Mouse (Mus musculus) myocyte (in vitro differentiated cells): ENCODE results near the gene Twf2. TPM values are rescaled to one million over a fixed set of nuclear protein-coding genes. Genes with fewer than 3 reads are reported as not detected.

Source experiments
- H3K27me3 ChIP-seq: one replicate; pipeline ENCODE4 v1.6.1; 2011; ENCODE audit not compliant: control insufficient read depth, insufficient read depth, insufficient read length
- H3K36me3 ChIP-seq: one replicate; pipeline ENCODE4 v1.6.1; 2011; ENCODE audit not compliant: control insufficient read depth, insufficient read depth
- H3K4me2 ChIP-seq: one replicate; pipeline ENCODE4 v1.6.1; 2011; ENCODE audit warnings: low read depth, control low read depth
- H3K4me3 ChIP-seq: one replicate; pipeline ENCODE4 v1.5.1; 2011; ENCODE audit warnings: mild to moderate bottlenecking, control low read depth, moderate library complexity
- H3K79me2 ChIP-seq: one replicate; pipeline ENCODE4 v1.6.1; 2011; ENCODE audit not compliant: control insufficient read depth, insufficient read depth
- H3ac ChIP-seq: one replicate; pipeline ENCODE4 v1.6.1; 2011; ENCODE audit not compliant: control insufficient read depth, insufficient read length
- CEBPB ChIP-seq: IDR thresholded peaks from 2 replicates; pipeline ENCODE4 v1.6.1; 2011; ENCODE audit warnings: mild to moderate bottlenecking, moderate library complexity; ENCODE audit not compliant: poor library complexity, insufficient read depth, severe bottlenecking
- E2F4 ChIP-seq: IDR thresholded peaks from one replicate; pipeline ENCODE4 v1.6.1; 2011; ENCODE audit warnings: mild to moderate bottlenecking, control low read depth, moderate library complexity; ENCODE audit not compliant: insufficient read depth
- MAX ChIP-seq: IDR thresholded peaks from one replicate; pipeline ENCODE4 v1.6.1; 2011; ENCODE audit warnings: low read depth, mild to moderate bottlenecking, control low read depth
- MYOD1 ChIP-seq, 3 experiments: IDR thresholded peaks; one replicate each; pipeline ENCODE4 v1.6.1; 2011; ENCODE audit warnings: control low read depth in 2 of 3, low read depth in 2 of 3, mild to moderate bottlenecking in 2 of 3, moderate library complexity in 1 of 3; ENCODE audit not compliant: insufficient read length in 2 of 3, control insufficient read depth in 1 of 3
- MYOG ChIP-seq, 3 experiments: IDR thresholded peaks; one replicate each; pipeline ENCODE4 v1.6.1; 2011; ENCODE audit warnings: control low read depth in 2 of 3, low read depth in 2 of 3, mild to moderate bottlenecking in 2 of 3; ENCODE audit not compliant: insufficient read length in 2 of 3, control insufficient read depth in 1 of 3, insufficient read depth in 1 of 3
- POLR2A ChIP-seq: IDR thresholded peaks from one replicate; pipeline ENCODE4 v1.6.1; 2011; ENCODE audit warnings: low read depth, mild to moderate bottlenecking, control low read depth, moderate library complexity; ENCODE audit not compliant: insufficient read length
- POLR2AphosphoS2 ChIP-seq: IDR thresholded peaks from one replicate; pipeline ENCODE4 v1.6.1; 2011; ENCODE audit warnings: low read depth, control low read depth; ENCODE audit not compliant: insufficient read length
- REST ChIP-seq: IDR thresholded peaks from one replicate; pipeline ENCODE4 v1.6.1; 2011; ENCODE audit warnings: mild to moderate bottlenecking, control low read depth, moderate library complexity; ENCODE audit not compliant: insufficient read depth, insufficient read length
- SRF ChIP-seq: IDR thresholded peaks from one replicate; pipeline ENCODE4 v1.6.1; 2011; ENCODE audit warnings: low read depth; ENCODE audit not compliant: control insufficient read depth, insufficient read length
- TCF12 ChIP-seq: IDR thresholded peaks from one replicate; pipeline ENCODE4 v1.6.1; 2011; ENCODE audit warnings: mild to moderate bottlenecking, control low read depth; ENCODE audit not compliant: poor library complexity, insufficient read depth, severe bottlenecking
- TCF3 ChIP-seq: IDR thresholded peaks from one replicate; pipeline ENCODE4 v1.6.1; 2011; ENCODE audit warnings: low read depth, control low read depth; ENCODE audit not compliant: insufficient read length
- USF1 ChIP-seq: IDR thresholded peaks from one replicate; pipeline ENCODE4 v1.6.1; 2011; ENCODE audit warnings: low read depth, mild to moderate bottlenecking, control low read depth, moderate library complexity
- polyA plus RNA-seq: library from polyadenylated mRNA; unstranded; fragments of >200 nt; fragmentation: generic; extraction: Trizol; gene quantifications from one replicate; pipeline ENCODE4 v1.2.1, GENCODE M21; 2012; ENCODE audit warnings: missing spikeins

Gene Twf2
- polyA plus RNA-seq, 1 experiment: 103 TPM

DNA sequence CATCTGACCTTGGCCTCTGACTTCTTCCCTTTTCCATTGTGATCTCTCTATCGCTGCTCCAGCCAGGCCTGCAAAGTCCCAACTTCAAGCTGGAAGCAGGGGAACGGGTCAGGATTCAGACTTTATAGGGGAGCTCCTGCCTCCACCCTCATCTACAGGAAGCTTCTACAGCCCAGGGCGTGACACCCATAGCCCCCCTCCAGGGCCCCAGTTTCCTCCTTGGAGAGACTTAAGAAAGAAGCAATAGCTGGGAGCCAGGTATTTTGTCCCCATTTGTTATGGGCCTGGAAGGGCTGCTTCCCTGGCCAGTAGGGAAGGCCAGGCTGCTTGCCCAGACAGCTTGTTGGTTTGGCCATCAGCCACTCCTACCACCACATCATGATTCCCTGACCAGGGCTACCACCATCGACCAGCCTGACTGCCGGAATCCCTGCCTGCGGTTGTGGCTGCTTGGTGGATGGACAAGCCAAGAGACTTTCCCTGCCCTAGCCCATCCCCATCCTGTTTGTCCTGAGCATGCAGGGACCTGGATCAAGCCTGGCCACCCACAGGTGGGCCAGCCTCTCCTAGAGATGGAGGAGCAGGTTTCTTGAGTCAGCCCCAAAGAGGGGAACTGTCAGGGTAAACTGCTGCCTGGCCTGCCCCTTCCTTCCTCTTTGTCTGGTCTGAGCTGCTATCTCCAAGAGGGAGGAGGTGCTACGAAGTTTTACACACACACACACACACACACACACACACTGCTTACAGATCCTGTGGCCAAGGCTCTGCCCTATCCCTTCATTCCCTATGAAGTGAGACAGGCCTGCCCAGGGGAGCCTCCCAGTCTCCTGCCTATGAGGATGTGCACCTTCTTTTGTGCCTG is 1.3 kb downstream of the Twf2 start:
- Histone ChIP-seq H3K27me3 (no peaks in the 10 kb centered on the region), H3ac (no peak overlapping the region), H3K4me3 (peak overlapping the region; percentile 55), H3K4me2 (peak overlapping the region; percentile 86), H3K79me2 (peaks cover 12% of the 10 kb centered on the region), H3K36me3 (no peaks in the 10 kb centered on the region)
- TF ChIP-seq REST: no peak
- peak in 1 of 3 experiments; percentile 31 for TF ChIP-seq MYOG (IDR thresholded peaks at IDR 0.05; ENCODE audit: control insufficient read depth in 1 of 3, insufficient read depth in 1 of 3, insufficient read length in 2 of 3, low read depth in 2 of 3)
- TF ChIP-seq MYOD1 (IDR thresholded peaks at IDR 0.05; ENCODE audit: control insufficient read depth in 1 of 3, insufficient read length in 2 of 3, low read depth in 2 of 3): peak in 1 of 3 experiments; percentile 10
- no peak for TF ChIP-seq MAX

DNA sequence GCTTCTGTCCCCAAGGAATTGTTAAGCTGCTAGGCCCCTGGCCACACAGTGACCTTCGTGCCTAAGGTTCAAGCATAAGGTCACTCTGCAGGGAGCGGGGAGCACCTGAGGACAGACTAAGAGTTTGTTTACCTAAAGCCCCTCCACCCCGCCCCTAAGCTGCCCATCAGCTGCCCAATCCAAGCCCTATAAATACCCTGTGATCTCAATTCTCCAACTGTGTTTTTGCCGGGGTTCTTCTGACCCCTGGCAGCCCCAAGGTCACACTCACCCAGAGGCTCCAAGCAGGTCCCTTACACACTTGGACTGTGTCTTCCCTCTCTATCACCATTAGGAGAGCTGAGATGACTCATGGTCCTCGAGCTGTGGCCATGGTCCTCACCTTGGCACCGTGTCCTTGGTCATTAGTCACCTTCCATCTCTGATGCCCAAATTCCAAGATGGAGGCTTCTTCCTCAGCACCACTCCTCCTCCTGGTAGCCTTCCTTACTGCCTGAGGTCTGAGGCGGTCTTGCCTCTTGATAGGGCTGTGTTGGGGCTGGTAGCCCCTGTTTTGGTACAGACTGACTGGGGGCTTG is 2.9 kb downstream of the Twf2 start:
- no peak overlapping the region for H3ac ChIP-seq
- peaks cover 12% of the 10 kb centered on the region for H3K79me2 ChIP-seq
- H3K4me2 ChIP-seq: peak overlapping the region; percentile 36
- H3K4me3 ChIP-seq: no peak overlapping the region
- no peaks in the 10 kb centered on the region for H3K27me3 ChIP-seq
- TF ChIP-seq POLR2A: no peak
- TF ChIP-seq POLR2AphosphoS2: no peak
- TF ChIP-seq MAX: no peak
- no peak for TF ChIP-seq MYOD1 (IDR thresholded peaks at IDR 0.05; ENCODE audit: control insufficient read depth in 1 of 3, insufficient read length in 2 of 3, low read depth in 2 of 3)
- no peaks in the 10 kb centered on the region for H3K36me3 ChIP-seq

DNA sequence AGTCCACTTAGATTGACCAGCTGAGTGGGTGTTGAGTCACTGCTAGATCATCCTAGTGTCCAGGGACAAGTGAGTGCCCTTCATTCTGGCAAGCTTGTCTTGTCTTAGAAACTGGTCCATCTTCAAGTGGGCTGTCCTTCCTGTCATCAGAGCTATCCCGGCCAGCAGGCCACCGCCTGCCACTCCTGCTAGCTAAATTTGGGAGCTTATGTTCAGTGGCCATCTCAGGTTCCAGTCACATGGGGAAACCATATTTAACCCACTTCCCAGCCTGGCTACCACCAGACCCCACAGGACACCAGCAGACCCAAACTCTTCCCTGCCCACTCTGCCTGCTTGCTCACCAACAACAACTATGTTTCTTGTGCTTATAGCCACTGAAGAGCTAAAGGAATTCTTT is 3.6 kb downstream of the Twf2 start:
- Histone ChIP-seq H3K4me2 (peak overlapping the region; percentile 66), H3K4me3 (peak overlapping the region; percentile 25), H3K36me3 (no peaks in the 10 kb centered on the region), H3K79me2 (peaks cover 12% of the 10 kb centered on the region), H3K27me3 (no peaks in the 10 kb centered on the region), H3ac (peak overlapping the region; percentile 16)
- TF ChIP-seq E2F4 (no peak), SRF (peak; percentile 63), USF1 (peak; percentile 78), TCF12 (no peak), POLR2A (peak; percentile 68), TCF3 (no peak), POLR2AphosphoS2 (peak; percentile 72)

DNA sequence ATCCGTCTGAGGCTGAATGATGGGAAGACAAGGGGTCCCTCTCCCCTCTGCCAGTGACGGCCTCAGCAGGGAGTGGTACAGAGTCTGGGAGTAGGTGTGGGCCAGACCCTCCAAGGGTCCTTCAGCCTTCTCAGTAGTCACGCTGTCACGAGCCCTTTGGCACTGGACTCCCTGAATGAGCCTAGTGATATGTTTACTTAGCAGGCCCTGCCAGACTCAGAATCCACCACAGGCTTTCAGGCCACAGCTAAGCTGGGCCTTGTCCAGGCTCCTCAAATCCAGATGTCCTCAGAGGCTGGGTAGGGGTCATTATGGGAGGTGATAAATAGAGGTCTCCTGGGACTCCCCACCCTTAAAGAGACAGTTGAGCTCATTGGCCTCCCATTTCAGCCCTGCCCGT is 5.3 kb downstream of the Twf2 start:
- H3K27me3 ChIP-seq: no peaks in the 10 kb centered on the region
- H3K4me3 ChIP-seq: peak overlapping the region; percentile 25
- TF ChIP-seq TCF12: no peak
- no peak for TF ChIP-seq USF1
- no peak for TF ChIP-seq CEBPB
- no peak for TF ChIP-seq E2F4
- TF ChIP-seq MAX: no peak
- no peak for TF ChIP-seq POLR2A
- no peak for TF ChIP-seq REST
- no peak for TF ChIP-seq MYOD1 (IDR thresholded peaks at IDR 0.05; ENCODE audit: control insufficient read depth in 1 of 3, insufficient read length in 2 of 3, low read depth in 2 of 3)
- TF ChIP-seq SRF: no peak
- no peak for TF ChIP-seq TCF3
- H3ac ChIP-seq: no peak overlapping the region
- H3K4me2 ChIP-seq: peak overlapping the region; percentile 66
- H3K79me2 ChIP-seq: peaks cover 12% of the 10 kb centered on the region
- H3K36me3 ChIP-seq: peaks cover 4% of the 10 kb centered on the region

DNA sequence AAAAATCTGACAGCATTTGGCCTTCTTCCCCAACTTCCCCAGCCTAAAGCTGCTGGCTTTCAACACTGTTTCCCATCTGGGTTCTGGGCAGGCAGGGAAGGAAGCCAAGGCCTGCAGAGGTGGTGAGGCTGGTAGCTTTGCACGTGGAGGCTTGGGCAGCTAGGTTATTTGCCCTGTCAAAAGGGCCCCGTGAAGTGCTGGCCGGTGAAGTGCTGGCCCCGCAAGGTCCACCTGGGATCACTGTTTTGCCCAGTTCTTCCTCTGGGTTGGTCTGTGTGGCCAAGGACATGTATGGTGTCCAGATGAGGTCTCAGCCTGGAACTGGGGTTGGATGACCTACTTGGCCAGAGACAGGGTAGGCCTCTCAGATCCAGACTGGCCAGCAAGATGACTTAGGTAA is 7.0 kb downstream of the Twf2 start:
- Histone ChIP-seq H3K4me2 (no peak overlapping the region), H3K27me3 (no peaks in the 10 kb centered on the region), H3ac (no peak overlapping the region), H3K79me2 (peaks cover 12% of the 10 kb centered on the region), H3K4me3 (no peak overlapping the region), H3K36me3 (peaks cover 4% of the 10 kb centered on the region)
- TF ChIP-seq REST: no peak
- TF ChIP-seq MYOD1 (IDR thresholded peaks at IDR 0.05; ENCODE audit: control insufficient read depth in 1 of 3, insufficient read length in 2 of 3, low read depth in 2 of 3): no peak
- no peak for TF ChIP-seq USF1
- no peak for TF ChIP-seq POLR2AphosphoS2
- no peak for TF ChIP-seq SRF
- TF ChIP-seq TCF12: no peak
- TF ChIP-seq POLR2A: no peak
- no peak for TF ChIP-seq MAX
- TF ChIP-seq MYOG (IDR thresholded peaks at IDR 0.05; ENCODE audit: control insufficient read depth in 1 of 3, insufficient read depth in 1 of 3, insufficient read length in 2 of 3, low read depth in 2 of 3): no peak
- no peak for TF ChIP-seq TCF3
- no peak for TF ChIP-seq E2F4
- no peak for TF ChIP-seq CEBPB
